Mouse (Mus musculus) stomach, postnatal 0 days (tissue): Measurements from ENCODE around the gene Phb.

ENCODE experiments used
- CTCF ChIP-seq: IDR thresholded peaks from 2 replicates; pipeline ENCODE4 v1.5.1; 2016; ENCODE audit warnings: antibody characterized with exemption, low read depth, mild to moderate bottlenecking, moderate library complexity
- EP300 ChIP-seq: optimal IDR thresholded peaks from 2 replicates; pipeline ENCODE3; 2016; ENCODE audit warnings: antibody characterized with exemption

- no peak for TF ChIP-seq CTCF
- no peak for TF ChIP-seq EP300
These were observed 21.2 kb upstream of the Phb start for GRCm38 (mm10) chr11:95645397-95646153.
